Comparison of ENCODE assay signal across 18 mouse cellular contexts in genomic region chr12:102326753-102327340, GRCm38 (mm10).
"Had no signal": no experiment of that assay in that cellular context is flagged by ENCODE, and none has a peak within 500 bp of the region (broad histone marks: within the 10 kb centered on the region; RNA-seq: fewer than 3 reads in every experiment).

No protein-coding gene starts in this region.

- H3K4me1 ChIP-seq: neural tube, embryonic 12.5 days; neural tube, embryonic 15.5 days had no signal

- H3K27me3 ChIP-seq: kidney, embryonic 15.5 days; limb, embryonic 12.5 days; limb, embryonic 15.5 days; neural tube, embryonic 12.5 days; neural tube, embryonic 15.5 days had no signal

- H3K36me3 ChIP-seq: limb, embryonic 12.5 days; neural tube, embryonic 12.5 days; neural tube, embryonic 15.5 days had no signal

- H3K4me3 ChIP-seq: kidney, embryonic 15.5 days; left cerebral cortex, adult 2 months; limb, embryonic 12.5 days; limb, embryonic 15.5 days; neural tube, embryonic 12.5 days; neural tube, embryonic 15.5 days had no signal

- H3K4me2 ChIP-seq: kidney, embryonic 15.5 days; limb, embryonic 12.5 days; limb, embryonic 15.5 days; liver, embryonic 11.5 days; lung, embryonic 14.5 days; midbrain, embryonic 11.5 days; neural tube, embryonic 12.5 days; neural tube, embryonic 15.5 days had no signal

- H3K9ac ChIP-seq: kidney, embryonic 15.5 days; limb, embryonic 12.5 days; limb, embryonic 15.5 days; liver, embryonic 14.5 days; liver, postnatal 0 days; lung, embryonic 14.5 days; neural tube, embryonic 12.5 days; neural tube, embryonic 15.5 days had no signal

- H3K27ac ChIP-seq: kidney, embryonic 15.5 days; left cerebral cortex, adult 2 months; limb, embryonic 12.5 days; limb, embryonic 15.5 days; liver, embryonic 14.5 days; neural tube, embryonic 12.5 days; neural tube, embryonic 15.5 days; stomach, postnatal 0 days had no signal

- H3K9me3 ChIP-seq: kidney, embryonic 15.5 days; limb, embryonic 12.5 days; limb, embryonic 15.5 days; neural tube, embryonic 12.5 days; neural tube, embryonic 15.5 days had no signal

- DNase-seq: layer of hippocampus, postnatal 36 days; liver, postnatal 0 days; midbrain, embryonic 14.5 days; right cerebral cortex, adult 18-20 months; right cerebral cortex, postnatal 14 days; right cerebral cortex, postnatal 4 days; thymus, adult 2 months had no signal

- ATAC-seq: liver, postnatal 0 days had no signal
